Mouse (Mus musculus) forebrain, postnatal 0 days (tissue): ENCODE measurements around the gene Mov10l1. TPM values are rescaled to one million over a fixed set of nuclear protein-coding genes. Genes with fewer than 3 reads are reported as not detected.
A peak's percentile ranks its signal among the peaks of the same experiment; 100 is the strongest.

ENCODE experiments used
- ATAC-seq: fragments of 200-750 bp; cut with Nextera tagmentation; 2 replicates; pipeline ENCODE4 v1.8.0; 2017; ENCODE audit warnings: mild to moderate bottlenecking, moderate library complexity
- DNase-seq: peaks from one replicate; pipeline ENCODE4 v3.0.0-alpha.2; 2015
- H3K27ac ChIP-seq: fragments of 300-500 bp; sonication (generic); 2 replicates; pipeline ENCODE4 v1.5.1; 2014; ENCODE audit warnings: low read depth, mild to moderate bottlenecking, antibody characterized with exemption, low read length, moderate library complexity, mixed read lengths
- H3K27me3 ChIP-seq: fragments of 300-500 bp; sonication (generic); 2 replicates; pipeline ENCODE4 v1.6.1; 2014; ENCODE audit warnings: mild to moderate bottlenecking, low read length, mixed read lengths; ENCODE audit not compliant: insufficient read depth
- H3K36me3 ChIP-seq: fragments of 300-500 bp; sonication (generic); 2 replicates; pipeline ENCODE4 v1.6.1; 2014; ENCODE audit warnings: mild to moderate bottlenecking, moderate library complexity; ENCODE audit not compliant: insufficient read depth
- H3K4me1 ChIP-seq: fragments of 300-500 bp; sonication (generic); 2 replicates; pipeline ENCODE4 v1.6.1; 2014; ENCODE audit warnings: antibody characterized with exemption; ENCODE audit not compliant: insufficient read depth
- H3K4me2 ChIP-seq: fragments of 300-500 bp; sonication (generic); 2 replicates; pipeline ENCODE4 v1.6.1; 2014; ENCODE audit warnings: low read depth, mild to moderate bottlenecking, moderate library complexity
- H3K4me3 ChIP-seq: fragments of 300-500 bp; sonication (generic); 2 replicates; pipeline ENCODE4 v1.5.1; 2014; ENCODE audit warnings: low read depth, low read length, mixed read lengths
- H3K9ac ChIP-seq: fragments of 300-500 bp; sonication (generic); 2 replicates; pipeline ENCODE4 v1.6.1; 2014; ENCODE audit warnings: mild to moderate bottlenecking
- H3K9me3 ChIP-seq: fragments of 300-500 bp; sonication (generic); 2 replicates; pipeline ENCODE4 v1.6.1; 2016; ENCODE audit warnings: low read length
- CTCF ChIP-seq: sonication (generic); IDR thresholded peaks from 2 replicates; pipeline ENCODE4 v1.5.1; 2016; ENCODE audit warnings: antibody characterized with exemption, control low read depth, low read depth
- WGBS: fragments of 180-500 bp; shearing (Covaris S2); extraction: QIAGEN DNeasy Blood & Tissue Kit; methylation state at CpG from one replicate; pipeline ENCODE4 v1.1.7; 2014; 5-methylcytosine and 5-hydroxymethylcytosine counted together
- polyA plus RNA-seq: library from polyadenylated mRNA; unstranded; fragments of >200 nt; fragmentation: Nextera tagmentation; extraction: Ambion mirVana; gene quantifications from 2 replicates; pipeline ENCODE4 v1.2.1, GENCODE M21; 2015
- total RNA-seq: library from RNA; depleted of rRNA; stranded (reverse); fragments of >200 nt; gene quantifications from 2 replicates; pipeline ENCODE4 v1.2.3, GENCODE M21; 2014

The Mov10l1 gene
- total and polyA plus RNA-seq, 2 experiments from 2014 or later, result 0.05 to 0.16 TPM

DNA sequence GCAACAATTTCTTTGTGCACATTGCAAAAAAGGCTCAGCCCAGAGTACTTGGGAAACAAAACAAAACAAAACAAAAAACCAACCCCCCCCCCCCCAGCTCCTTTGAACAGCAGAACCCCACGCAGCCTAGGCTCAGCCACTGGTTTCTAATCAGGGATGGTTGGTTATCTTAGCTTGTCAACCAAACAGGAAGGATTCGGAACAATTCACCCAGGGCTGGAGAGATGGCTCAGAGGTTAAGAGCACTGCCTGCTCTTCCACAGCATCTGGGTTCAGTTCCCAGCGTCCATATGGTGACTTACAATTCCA, 3.6 kb upstream of the Mov10l1 start:
- Histone ChIP-seq H3K9ac (no peak overlapping the region), H3K27me3 (no peaks in the 10 kb centered on the region), H3K4me2 (no peak overlapping the region), H3K36me3 (no peaks in the 10 kb centered on the region), H3K9me3 (no peaks in the 10 kb centered on the region), H3K4me3 (no peak overlapping the region), H3K4me1 (no peaks in the 10 kb centered on the region), H3K27ac (peak overlapping the region; percentile 41; the same call in 1 of the 2 replicates)
- ATAC-seq, result no peak
- TF ChIP-seq CTCF, result no peak
- 5% methylated on average over 3 of the region's 3 CpGs for WGBS
- DNase-seq, result no peak

DNA sequence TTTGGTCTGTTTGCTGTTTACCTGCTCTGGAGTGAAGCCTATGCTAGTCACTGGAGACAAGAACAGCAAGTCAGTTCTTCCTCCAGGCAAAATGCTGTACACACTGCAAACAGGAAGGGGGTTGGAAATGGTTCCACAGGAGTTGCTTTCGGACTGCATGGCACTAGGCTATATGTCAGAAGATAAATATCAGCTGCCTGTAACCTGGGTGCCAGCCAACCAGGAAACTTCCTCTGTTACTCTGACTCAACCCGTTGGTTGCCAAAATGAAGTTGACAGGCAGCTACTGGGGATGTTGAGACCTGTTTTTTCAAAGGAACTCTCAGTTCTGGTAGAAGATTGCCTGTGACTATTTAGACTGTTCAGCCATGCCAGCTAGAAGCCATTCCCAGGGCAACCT, 6.5 kb downstream of the Mov10l1 start:
- no peak for ATAC-seq
- Histone ChIP-seq H3K27me3 (no peaks in the 10 kb centered on the region), H3K27ac (no peak overlapping the region), H3K9me3 (no peaks in the 10 kb centered on the region), H3K4me3 (no peak overlapping the region), H3K4me1 (no peaks in the 10 kb centered on the region), H3K9ac (no peak overlapping the region), H3K4me2 (no peak overlapping the region), H3K36me3 (no peaks in the 10 kb centered on the region)
- no peak for TF ChIP-seq CTCF
- DNase-seq, result no peak
- 68% methylated on average over 2 of the region's 2 CpGs for WGBS

DNA sequence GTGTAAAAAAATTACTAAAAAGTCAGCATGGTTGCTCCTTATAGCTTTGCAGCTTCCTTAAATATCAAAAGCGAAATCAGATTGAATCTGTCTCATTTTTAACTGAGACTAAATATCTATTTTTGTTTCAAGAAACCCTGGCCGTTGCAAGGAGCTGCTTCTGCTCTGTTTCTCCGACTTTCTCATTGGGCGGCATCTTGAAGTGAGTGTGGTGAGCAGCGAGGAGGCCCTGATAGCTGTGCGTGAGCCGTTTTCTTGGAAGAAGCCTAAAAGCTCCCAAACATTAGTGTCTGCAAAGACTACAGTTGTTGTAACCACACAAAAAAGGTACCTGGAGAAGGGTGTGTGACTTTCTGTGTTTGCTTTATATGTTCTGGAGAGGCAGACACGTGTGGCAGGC, 15.9 kb downstream of the Mov10l1 start:
- H3K27ac ChIP-seq, result no peak overlapping the region
- H3K9ac ChIP-seq, result no peak overlapping the region
- no peak overlapping the region for H3K4me2 ChIP-seq
- ATAC-seq (no peak), DNase-seq (no peak)
- no peaks in the 10 kb centered on the region for H3K9me3 ChIP-seq
- H3K27me3 ChIP-seq, result no peaks in the 10 kb centered on the region
- no peak overlapping the region for H3K4me3 ChIP-seq
- no peaks in the 10 kb centered on the region for H3K4me1 ChIP-seq
- TF ChIP-seq CTCF, result no peak
- no peaks in the 10 kb centered on the region for H3K36me3 ChIP-seq
- WGBS, result 75% methylated on average over 8 of the region's 8 CpGs

DNA sequence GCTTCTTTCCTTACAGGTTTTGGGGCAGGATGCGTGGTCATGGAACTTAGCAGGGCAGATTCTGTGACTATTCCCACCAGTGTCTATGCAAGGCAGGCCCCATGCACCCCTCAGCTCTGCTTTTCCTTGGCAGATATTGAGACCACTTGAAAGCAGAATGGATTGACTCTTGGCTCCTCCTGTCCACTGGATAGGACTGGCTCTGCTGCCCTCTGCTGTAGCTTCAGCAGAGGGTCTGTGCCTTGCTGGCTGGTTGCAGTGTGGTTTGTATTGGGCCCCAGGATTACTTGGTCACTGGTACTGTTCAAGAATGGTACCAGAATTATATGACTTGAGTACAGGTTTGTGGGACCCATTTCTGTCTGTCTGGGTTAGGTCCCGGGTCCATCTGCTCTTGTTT, 16.4 kb downstream of the Mov10l1 start:
- Histone ChIP-seq H3K4me3 (no peak overlapping the region), H3K4me1 (no peaks in the 10 kb centered on the region), H3K36me3 (no peaks in the 10 kb centered on the region), H3K27me3 (no peaks in the 10 kb centered on the region), H3K27ac (no peak overlapping the region), H3K4me2 (no peak overlapping the region), H3K9ac (no peak overlapping the region), H3K9me3 (no peaks in the 10 kb centered on the region)
- ATAC-seq, result peak; percentile 55
- TF ChIP-seq CTCF, result peak; percentile 65
- 85% methylated on average over 2 of the region's 2 CpGs for WGBS
- peak; percentile 27 for DNase-seq

DNA sequence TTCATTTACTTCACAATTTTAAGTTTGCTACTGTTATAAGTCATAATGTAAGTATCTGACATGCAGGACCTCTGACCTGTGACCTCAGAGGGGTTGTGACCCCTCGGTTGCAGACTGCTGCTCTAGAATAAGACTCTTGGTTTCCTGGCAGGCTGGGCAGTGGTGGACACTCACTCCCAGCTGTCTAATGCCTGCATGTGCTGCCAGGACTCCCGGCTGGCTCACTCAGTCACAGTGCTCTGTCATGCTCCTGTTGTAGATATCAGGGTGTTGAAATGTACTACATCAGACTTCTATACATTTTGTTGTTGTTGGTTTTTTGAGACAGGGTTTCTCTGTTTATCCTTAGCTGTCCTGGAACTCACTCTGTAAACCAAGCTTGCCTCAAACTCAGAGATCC, 17.7 kb downstream of the Mov10l1 start:
- H3K27me3 ChIP-seq, result no peaks in the 10 kb centered on the region
- no peak overlapping the region for H3K4me3 ChIP-seq
- H3K27ac ChIP-seq, result no peak overlapping the region
- no peak for TF ChIP-seq CTCF
- DNase-seq, result no peak
- H3K9ac ChIP-seq, result no peak overlapping the region
- H3K9me3 ChIP-seq, result no peaks in the 10 kb centered on the region
- 80% methylated on average over 2 of the region's 2 CpGs for WGBS
- no peaks in the 10 kb centered on the region for H3K36me3 ChIP-seq
- ATAC-seq, result no peak
- no peaks in the 10 kb centered on the region for H3K4me1 ChIP-seq
- H3K4me2 ChIP-seq, result no peak overlapping the region

DNA sequence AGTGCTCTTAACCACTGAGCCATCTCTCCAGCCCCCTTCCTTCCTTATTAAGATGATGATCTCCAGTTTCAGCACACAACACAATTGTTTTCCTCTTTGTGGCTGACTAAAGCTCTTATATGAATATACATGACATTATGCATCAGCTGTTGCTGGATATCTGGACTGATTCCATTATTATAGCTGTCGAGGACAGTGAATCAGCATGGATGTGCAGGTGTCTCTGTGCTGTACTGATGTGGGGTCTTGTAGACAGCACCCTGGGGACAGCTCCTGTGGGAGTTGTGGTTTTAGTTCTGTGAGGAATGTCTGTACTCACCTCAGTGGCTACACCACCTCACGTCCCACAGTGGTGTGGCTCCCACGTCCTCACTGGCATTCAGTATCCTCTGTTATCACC, 18.5 kb downstream of the Mov10l1 start:
- H3K9me3 ChIP-seq, result no peaks in the 10 kb centered on the region
- WGBS, result 61% methylated on average over 3 of the region's 3 CpGs

DNA sequence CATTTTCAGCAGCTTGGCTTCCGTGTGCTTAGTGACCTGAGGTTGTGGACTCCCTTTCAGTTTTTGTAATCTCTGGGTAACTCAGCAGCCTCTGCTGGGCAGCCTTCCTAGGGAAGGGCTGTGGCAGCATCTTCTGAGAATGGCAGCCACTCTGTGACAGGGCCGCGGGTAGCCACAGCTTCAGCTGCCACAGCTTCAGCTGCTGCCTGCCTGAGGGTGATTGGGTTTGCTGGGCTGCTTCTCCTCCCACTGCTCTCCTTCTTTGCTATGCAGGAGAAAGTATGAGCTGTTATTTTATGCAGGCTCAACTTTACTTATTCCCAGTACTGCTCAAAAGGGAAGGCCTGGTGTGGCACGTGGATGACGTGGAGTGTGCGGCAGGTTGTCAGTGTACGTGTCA, 24.3 kb downstream of the Mov10l1 start:
- Histone ChIP-seq H3K4me1 (no peaks in the 10 kb centered on the region), H3K27me3 (no peaks in the 10 kb centered on the region), H3K9ac (no peak overlapping the region), H3K36me3 (no peaks in the 10 kb centered on the region), H3K27ac (no peak overlapping the region), H3K4me3 (no peak overlapping the region), H3K9me3 (no peaks in the 10 kb centered on the region), H3K4me2 (no peak overlapping the region)
- TF ChIP-seq CTCF, result no peak
- no peak for ATAC-seq
- no peak for DNase-seq
- 87% methylated on average over 7 of the region's 7 CpGs for WGBS

More for the DNA sequence above, 18.5 kb downstream of the Mov10l1 start:
- Histone ChIP-seq H3K27me3 (no peaks in the 10 kb centered on the region), H3K27ac (no peak overlapping the region), H3K4me1 (no peaks in the 10 kb centered on the region), H3K36me3 (no peaks in the 10 kb centered on the region), H3K9ac (no peak overlapping the region), H3K4me3 (no peak overlapping the region), H3K4me2 (no peak overlapping the region)
- TF ChIP-seq CTCF, result no peak
- DNase-seq (no peak), ATAC-seq (no peak)

DNA sequence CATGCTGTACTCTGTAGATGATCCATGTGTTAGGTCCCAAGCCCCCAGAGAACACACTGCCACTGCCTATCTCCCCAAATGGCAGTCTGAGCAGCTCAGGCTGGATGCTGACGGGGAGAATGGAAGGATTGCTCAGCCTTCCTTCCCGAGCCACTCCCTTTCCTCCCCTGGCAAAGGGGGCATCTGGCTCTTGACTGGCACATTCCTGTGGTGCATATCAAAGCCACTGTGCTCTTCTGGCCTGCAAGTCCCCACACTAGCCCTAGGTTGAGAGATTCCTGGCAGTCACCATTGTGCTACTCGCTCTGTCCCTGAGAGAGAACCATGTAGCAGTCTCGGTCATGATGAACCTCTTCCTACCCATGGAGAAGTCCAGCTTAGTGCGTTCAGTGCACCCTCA, 25.1 kb downstream of the Mov10l1 start:
- no peak for ATAC-seq
- Histone ChIP-seq H3K27me3 (no peaks in the 10 kb centered on the region), H3K9me3 (no peaks in the 10 kb centered on the region), H3K9ac (no peak overlapping the region), H3K4me3 (no peak overlapping the region), H3K4me1 (no peaks in the 10 kb centered on the region), H3K27ac (no peak overlapping the region), H3K4me2 (no peak overlapping the region), H3K36me3 (no peaks in the 10 kb centered on the region)
- WGBS, result 89% methylated on average over 5 of the region's 5 CpGs
- no peak for DNase-seq
- no peak for TF ChIP-seq CTCF
